Mouse (Mus musculus) erythroblast, adult 5-6 weeks (primary cell): ENCODE data around the gene Tmem88. TPM values are rescaled to one million over a fixed set of nuclear protein-coding genes. Genes with fewer than 3 reads are reported as not detected.

Experiments
- ATAC-seq: replicated peaks from 2 replicates; pipeline ENCODE4 v1.8.0; 2016; ENCODE audit warnings: moderate number of reproducible peaks, mild to moderate bottlenecking, moderate TSS enrichment, inconsistent platforms; ENCODE audit not compliant: poor library complexity, low FRiP score, severe bottlenecking
- total RNA-seq, 2 experiments: library from RNA; stranded (forward) in 1 of 2; stranded (reverse) in 1 of 2; fragments of 150-400 nt in 1 of 2; fragments of 200-764, 138-1000 nt in 1 of 2; gene quantifications; 2 replicates each; pipeline versions ENCODE4 v1.2.3 to v1.2.4; 2015 to 2017; ENCODE audit warnings: low replicate concordance in 2 of 2

Tmem88 gene
- total RNA-seq, 2 experiments from 2014 or later: not detected

- ATAC-seq: 0 out of 2 replicates have a peak, but pooled peaks have one; percentile 52
Measured at GRCm38 (mm10) chr11:69390400-69391034, 7.5 kb downstream of the Tmem88 start.

GRCm38 (mm10) chr11:69389531-69390399, 8.3 kb downstream of the Tmem88 start:
- ATAC-seq: no peak

- no peak for ATAC-seq
Measured at GRCm38 (mm10) chr11:69388680-69389079, 9.4 kb downstream of the Tmem88 start.

- ATAC-seq: no peak
Measured at GRCm38 (mm10) chr11:69386758-69387157, 11.3 kb downstream of the Tmem88 start.

GRCm38 (mm10) chr11:69384979-69385378, 13.1 kb downstream of the Tmem88 start:
- ATAC-seq: no peak

GRCm38 (mm10) chr11:69382478-69383105, 15.4 kb downstream of the Tmem88 start:
- ATAC-seq: no peak

- no peak for ATAC-seq
Measured at GRCm38 (mm10) chr11:69381356-69381755, 16.7 kb downstream of the Tmem88 start.

- no peak for ATAC-seq
Measured at GRCm38 (mm10) chr11:69379600-69379999, 18.4 kb downstream of the Tmem88 start.

GRCm38 (mm10) chr11:69377766-69378165, 20.3 kb downstream of the Tmem88 start:
- no peak for ATAC-seq

GRCm38 (mm10) chr11:69375646-69376045, 22.4 kb downstream of the Tmem88 start:
- ATAC-seq: no peak

GRCm38 (mm10) chr11:69373223-69373965, 24.6 kb downstream of the Tmem88 start:
- ATAC-seq: peak; percentile 87

- peak; percentile 35 for ATAC-seq
Measured at GRCm38 (mm10) chr11:69372780-69373170, 25.3 kb downstream of the Tmem88 start.

GRCm38 (mm10) chr11:69372056-69372779, 25.8 kb downstream of the Tmem88 start:
- ATAC-seq: peak; percentile 48

- ATAC-seq: no peak
Measured at GRCm38 (mm10) chr11:69371601-69372000, 26.4 kb downstream of the Tmem88 start.

- ATAC-seq: no peak
Measured at GRCm38 (mm10) chr11:69370817-69371215, 27.2 kb downstream of the Tmem88 start.

- no peak for ATAC-seq
Measured at GRCm38 (mm10) chr11:69369990-69370816, 27.8 kb downstream of the Tmem88 start.

- no peak for ATAC-seq
Measured at GRCm38 (mm10) chr11:69369215-69369989, 28.6 kb downstream of the Tmem88 start, which contains the start of gene Chd3. Gene Chd3, minus strand, starts transcription at chr11:69369406.
